Mouse (Mus musculus): Measurements from ENCODE around the gene Cebpz. TPM values are rescaled to one million over a fixed set of nuclear protein-coding genes. Genes with fewer than 3 reads are reported as not detected.

Gene Cebpz
- polyA plus RNA-seq, 1 experiment from 2014 or later = 68.7 TPM

DNA sequence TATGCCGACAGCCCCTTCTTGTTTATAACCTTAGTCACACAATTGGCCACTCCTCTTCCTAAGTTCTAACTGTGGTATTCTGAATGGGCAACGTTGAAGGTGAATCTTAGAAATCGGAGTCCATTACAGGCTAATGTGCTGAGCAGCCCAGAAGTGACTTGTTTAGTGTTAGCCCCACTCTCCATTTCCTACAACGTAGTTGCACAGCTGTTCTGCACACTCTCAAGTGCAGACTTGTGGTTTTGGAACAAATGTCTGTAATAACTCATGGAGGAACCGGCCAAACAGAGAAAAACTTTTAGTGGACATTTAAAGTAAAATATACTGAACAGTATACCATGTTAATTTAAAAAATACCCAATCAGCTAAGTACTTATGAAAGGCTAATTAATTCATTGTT is 15.2 kb upstream of the Cebpz start:
- no peaks in the 10 kb centered on the region for H3K4me1 ChIP-seq (ENCODE audit: control insufficient read depth, insufficient read depth, low read length)
- H3K4me3 ChIP-seq (ENCODE audit: low read depth, low read length) = no peak overlapping the region
- peaks cover 12% of the 10 kb centered on the region for H3K36me3 ChIP-seq (ENCODE audit: control insufficient read depth, insufficient read depth, low read length)
- no peak overlapping the region for H3K4me2 ChIP-seq (ENCODE audit: low read depth, severe bottlenecking)
- H3K27ac ChIP-seq (replicated peaks; ENCODE audit: low read depth, low read length) = no peak overlapping the region
- no peaks in the 10 kb centered on the region for H3K27me3 ChIP-seq (ENCODE audit: control insufficient read depth, insufficient read depth, low read length)
- no peak for ATAC-seq (ENCODE audit: insufficient number of reproducible peaks, low FRiP score, low TSS enrichment, low read depth)
- H3K9me3 ChIP-seq (ENCODE audit: control insufficient read depth, low read length) = no peaks in the 10 kb centered on the region
- no peak for DNase-seq (ENCODE audit: low spot score)
- H3K9ac ChIP-seq (ENCODE audit: low read length) = no peak overlapping the region
- 88% methylated on average over 5 of the region's 5 CpGs for WGBS

DNA sequence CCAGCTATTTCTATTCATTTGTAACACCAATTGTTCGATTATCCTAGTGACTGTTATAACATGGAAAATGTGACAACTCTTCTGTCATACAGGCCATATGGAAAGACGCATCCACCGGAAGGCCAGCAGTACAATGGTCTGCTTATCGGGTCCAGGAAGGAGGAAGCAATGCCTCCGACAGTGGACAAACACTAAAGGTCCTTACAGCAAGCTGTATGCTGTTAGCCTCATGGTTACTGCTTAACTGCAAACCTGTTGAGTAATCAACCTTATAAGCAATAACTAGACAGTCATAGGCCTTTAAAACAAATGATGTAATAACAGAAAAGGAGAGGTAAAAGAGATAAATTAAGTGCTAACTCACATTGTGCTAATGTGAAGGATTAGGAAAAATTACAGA is 14.4 kb upstream of the Cebpz start:
- H3K4me3 ChIP-seq (ENCODE audit: low read depth, low read length) = no peak overlapping the region
- H3K27me3 ChIP-seq (ENCODE audit: control insufficient read depth, insufficient read depth, low read length) = no peaks in the 10 kb centered on the region
- no peak for ATAC-seq (ENCODE audit: insufficient number of reproducible peaks, low FRiP score, low TSS enrichment, low read depth)
- H3K9me3 ChIP-seq (ENCODE audit: control insufficient read depth, low read length) = no peaks in the 10 kb centered on the region
- H3K36me3 ChIP-seq (ENCODE audit: control insufficient read depth, insufficient read depth, low read length) = peaks cover 12% of the 10 kb centered on the region
- no peak overlapping the region for H3K9ac ChIP-seq (ENCODE audit: low read length)
- no peaks in the 10 kb centered on the region for H3K4me1 ChIP-seq (ENCODE audit: control insufficient read depth, insufficient read depth, low read length)
- WGBS = 97% methylated on average over 5 of the region's 5 CpGs
- no peak for DNase-seq (ENCODE audit: low spot score)
- H3K27ac ChIP-seq (replicated peaks; ENCODE audit: low read depth, low read length) = no peak overlapping the region
- no peak overlapping the region for H3K4me2 ChIP-seq (ENCODE audit: low read depth, severe bottlenecking)

DNA sequence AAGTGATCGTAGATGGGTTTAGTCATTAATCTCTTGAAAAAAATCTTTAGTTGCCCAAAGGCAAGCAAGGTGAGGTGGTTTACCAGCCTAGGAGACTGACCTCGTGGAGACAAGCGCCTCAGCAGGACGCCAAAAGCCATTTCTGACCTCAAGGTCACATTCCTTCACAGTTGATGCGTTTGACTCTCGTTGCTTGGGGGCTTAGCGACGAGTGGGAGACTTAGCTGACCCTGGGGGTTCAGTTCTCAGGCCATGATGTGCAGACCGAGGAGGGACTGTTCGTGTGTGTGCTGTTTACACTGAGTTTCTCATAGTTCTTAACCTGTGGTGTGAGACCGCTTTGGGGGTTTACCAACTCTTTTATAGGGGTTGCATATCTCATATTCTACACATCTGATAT is 5.7 kb upstream of the Cebpz start:
- ATAC-seq (ENCODE audit: insufficient number of reproducible peaks, low FRiP score, low TSS enrichment, low read depth) (no peak), DNase-seq (ENCODE audit: low spot score) (no peak)
- Histone ChIP-seq H3K4me2 (ENCODE audit: low read depth, severe bottlenecking) (no peak overlapping the region), H3K9me3 (ENCODE audit: control insufficient read depth, low read length) (no peaks in the 10 kb centered on the region), H3K36me3 (ENCODE audit: control insufficient read depth, insufficient read depth, low read length) (no peaks in the 10 kb centered on the region), H3K9ac (ENCODE audit: low read length) (no peak overlapping the region), H3K4me1 (ENCODE audit: control insufficient read depth, insufficient read depth, low read length) (no peaks in the 10 kb centered on the region), H3K27me3 (ENCODE audit: control insufficient read depth, insufficient read depth, low read length) (no peaks in the 10 kb centered on the region), H3K4me3 (ENCODE audit: low read depth, low read length) (no peak overlapping the region), H3K27ac (replicated peaks; ENCODE audit: low read depth, low read length) (no peak overlapping the region)
- WGBS = 56% methylated on average over 11 of the region's 11 CpGs

DNA sequence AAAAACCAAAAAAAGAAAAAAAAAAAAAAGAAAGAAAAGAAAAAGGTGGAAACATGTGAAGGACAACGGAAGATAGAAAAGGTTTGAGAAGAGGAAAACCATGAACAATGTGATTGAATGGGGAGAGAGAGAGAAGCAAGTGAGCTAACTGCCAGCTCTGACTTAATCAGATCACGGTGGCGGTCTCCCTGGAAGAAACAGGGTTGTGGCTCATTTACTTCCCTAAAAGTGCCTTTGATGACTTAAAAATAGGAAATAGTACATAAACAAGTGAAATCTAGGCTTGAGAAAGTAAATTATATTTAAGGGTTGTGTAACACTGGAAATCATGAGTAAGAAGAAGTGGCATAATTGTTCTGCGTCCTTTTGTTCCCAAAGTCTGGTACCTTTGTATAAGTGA is 2.1 kb upstream of the Cebpz start:
- H3K4me2 ChIP-seq (ENCODE audit: low read depth, severe bottlenecking) = no peak overlapping the region
- no peak overlapping the region for H3K9ac ChIP-seq (ENCODE audit: low read length)
- H3K27me3 ChIP-seq (ENCODE audit: control insufficient read depth, insufficient read depth, low read length) = no peaks in the 10 kb centered on the region
- H3K36me3 ChIP-seq (ENCODE audit: control insufficient read depth, insufficient read depth, low read length) = peaks cover 8% of the 10 kb centered on the region
- WGBS = 94% methylated on average over 4 of the region's 4 CpGs
- ATAC-seq (ENCODE audit: insufficient number of reproducible peaks, low FRiP score, low TSS enrichment, low read depth) (no peak), DNase-seq (ENCODE audit: low spot score) (no peak)
- H3K4me3 ChIP-seq (ENCODE audit: low read depth, low read length) = no peak overlapping the region
- H3K27ac ChIP-seq (replicated peaks; ENCODE audit: low read depth, low read length) = no peak overlapping the region
- no peaks in the 10 kb centered on the region for H3K9me3 ChIP-seq (ENCODE audit: control insufficient read depth, low read length)
- H3K4me1 ChIP-seq (ENCODE audit: control insufficient read depth, insufficient read depth, low read length) = no peaks in the 10 kb centered on the region

DNA sequence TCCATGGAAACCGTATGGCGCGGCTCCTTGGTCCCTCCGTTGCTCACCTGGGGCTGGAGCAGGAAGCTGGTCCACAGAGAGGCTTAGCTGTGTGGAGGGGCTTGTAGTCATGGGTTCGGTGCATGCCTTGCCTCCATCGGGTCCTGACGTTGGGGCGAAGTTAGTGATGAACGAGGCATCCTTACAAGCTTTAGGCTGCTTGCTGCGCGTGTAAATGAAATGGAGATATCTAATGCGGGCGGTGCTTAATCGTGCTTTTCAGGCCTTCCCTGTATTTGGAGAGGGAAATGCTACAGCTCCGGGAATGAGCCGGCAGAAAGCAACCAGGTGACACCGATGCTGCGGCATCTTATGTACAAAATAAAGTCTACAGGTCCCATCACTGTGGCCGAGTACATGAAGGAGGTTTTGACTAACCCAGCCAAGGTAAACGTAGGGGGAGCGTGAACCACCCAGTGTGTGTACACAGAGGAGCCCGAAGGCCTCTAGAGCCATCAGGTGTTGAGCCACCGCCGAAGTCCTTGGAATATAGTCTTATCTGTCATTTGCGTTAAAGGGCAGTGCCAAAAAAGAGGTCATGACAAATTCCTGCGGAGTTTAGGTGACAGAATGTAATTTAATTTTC is 475 bp upstream of the Cebpz start:
- Histone ChIP-seq H3K27ac (replicated peaks; ENCODE audit: low read depth, low read length) (no peak overlapping the region), H3K4me1 (ENCODE audit: control insufficient read depth, insufficient read depth, low read length) (no peaks in the 10 kb centered on the region), H3K9me3 (ENCODE audit: control insufficient read depth, low read length) (no peaks in the 10 kb centered on the region), H3K9ac (ENCODE audit: low read length) (peak overlapping the region; percentile 51), H3K4me3 (ENCODE audit: low read depth, low read length) (peak overlapping the region; percentile 90), H3K36me3 (ENCODE audit: control insufficient read depth, insufficient read depth, low read length) (peaks cover 13% of the 10 kb centered on the region), H3K27me3 (ENCODE audit: control insufficient read depth, insufficient read depth, low read length) (no peaks in the 10 kb centered on the region), H3K4me2 (ENCODE audit: low read depth, severe bottlenecking) (peak overlapping the region; percentile 61)
- DNase-seq (ENCODE audit: low spot score) (peak; percentile 24), ATAC-seq (ENCODE audit: insufficient number of reproducible peaks, low FRiP score, low TSS enrichment, low read depth) (peak; percentile 50; the same call in 1 of the 2 replicates)
- 10% methylated on average over 26 of the region's 26 CpGs for WGBS

DNA sequence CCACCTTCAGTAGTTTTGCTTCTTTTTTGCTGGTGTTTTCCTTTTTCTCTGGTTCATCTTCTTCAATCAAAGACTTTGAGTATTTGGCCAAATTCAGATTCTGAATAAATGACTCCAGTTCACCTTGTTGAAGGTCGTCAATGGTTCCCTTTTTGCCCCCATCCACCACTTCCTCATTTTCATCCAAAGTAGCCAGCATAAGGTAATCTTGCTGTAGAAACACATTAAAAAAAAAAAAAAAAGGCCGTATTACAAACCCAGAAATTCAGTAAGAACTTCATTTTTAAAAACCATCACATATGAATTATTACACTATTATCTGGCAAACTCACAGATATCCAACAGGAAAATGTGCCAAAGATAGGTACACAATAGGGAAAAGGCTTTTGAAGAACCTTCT is 1.0 kb downstream of the Cebpz start:
- 84% methylated on average over 2 of the region's 2 CpGs for WGBS

DNA sequence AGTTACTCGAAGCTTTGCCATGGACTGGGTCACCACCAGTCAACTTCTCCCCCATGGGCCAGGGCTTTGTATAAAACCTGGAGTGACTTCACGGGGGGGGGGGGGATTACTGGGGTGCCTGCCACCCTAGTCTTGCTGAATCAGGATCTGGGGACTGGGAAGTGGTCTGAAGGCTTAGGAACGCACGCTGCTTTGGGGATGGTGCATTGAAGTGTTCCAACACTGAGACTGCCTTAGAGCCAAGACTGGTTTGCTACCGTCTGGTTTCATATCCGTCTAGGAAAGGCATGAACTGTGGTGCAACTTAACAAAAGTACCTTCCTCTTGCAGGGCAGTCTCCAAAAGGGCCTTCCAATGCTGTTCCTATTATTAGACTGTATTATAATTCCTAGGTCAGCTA is 19.2 kb downstream of the Cebpz start:
- peaks cover 9% of the 10 kb centered on the region; the same call in 1 of the 2 replicates for H3K36me3 ChIP-seq (ENCODE audit: control insufficient read depth, insufficient read depth, low read length)
- DNase-seq (ENCODE audit: low spot score) (no peak), ATAC-seq (ENCODE audit: insufficient number of reproducible peaks, low FRiP score, low TSS enrichment, low read depth) (no peak)
- H3K4me3 ChIP-seq (ENCODE audit: low read depth, low read length) = no peak overlapping the region
- H3K4me1 ChIP-seq (ENCODE audit: control insufficient read depth, insufficient read depth, low read length) = no peaks in the 10 kb centered on the region
- no peaks in the 10 kb centered on the region for H3K27me3 ChIP-seq (ENCODE audit: control insufficient read depth, insufficient read depth, low read length)
- H3K4me2 ChIP-seq (ENCODE audit: low read depth, severe bottlenecking) = no peak overlapping the region; the same call in 1 of the 2 replicates
- H3K27ac ChIP-seq (replicated peaks; ENCODE audit: low read depth, low read length) = no peak overlapping the region
- H3K9me3 ChIP-seq (ENCODE audit: control insufficient read depth, low read length) = no peaks in the 10 kb centered on the region
- 54% methylated on average over 6 of the region's 6 CpGs for WGBS
- no peak overlapping the region for H3K9ac ChIP-seq (ENCODE audit: low read length)

More for the DNA sequence above, 1.0 kb downstream of the Cebpz start:
- Histone ChIP-seq H3K9ac (ENCODE audit: low read length) (peak overlapping the region; percentile 72; the same call in 1 of the 2 replicates), H3K36me3 (ENCODE audit: control insufficient read depth, insufficient read depth, low read length) (peaks cover 17% of the 10 kb centered on the region), H3K4me1 (ENCODE audit: control insufficient read depth, insufficient read depth, low read length) (no peaks in the 10 kb centered on the region), H3K27me3 (ENCODE audit: control insufficient read depth, insufficient read depth, low read length) (no peaks in the 10 kb centered on the region), H3K9me3 (ENCODE audit: control insufficient read depth, low read length) (no peaks in the 10 kb centered on the region), H3K4me2 (ENCODE audit: low read depth, severe bottlenecking) (peak overlapping the region; percentile 61), H3K27ac (replicated peaks; ENCODE audit: low read depth, low read length) (no peak overlapping the region), H3K4me3 (ENCODE audit: low read depth, low read length) (peak overlapping the region; percentile 90)
- DNase-seq (ENCODE audit: low spot score) (no peak), ATAC-seq (ENCODE audit: insufficient number of reproducible peaks, low FRiP score, low TSS enrichment, low read depth) (no peak)

DNA sequence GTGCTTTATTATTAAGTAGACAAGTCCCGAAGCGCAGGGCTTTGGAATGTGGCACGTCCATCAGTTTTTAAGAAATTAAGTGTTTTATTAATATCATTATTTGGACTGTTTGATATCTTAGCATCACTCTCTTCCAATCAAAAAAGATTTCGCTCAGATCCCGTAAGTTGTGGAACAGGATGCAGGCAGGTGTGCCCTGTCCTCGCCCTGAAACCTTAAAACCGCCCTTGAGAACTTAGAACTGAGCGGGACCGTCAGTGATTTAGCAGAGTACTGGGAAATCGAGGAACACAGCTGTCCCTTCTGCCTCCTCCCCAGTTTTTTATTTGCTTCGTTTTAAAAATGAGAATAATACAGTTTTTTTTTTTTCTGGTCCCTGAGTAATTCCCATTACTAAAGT is 20.0 kb downstream of the Cebpz start:
- Histone ChIP-seq H3K4me1 (ENCODE audit: control insufficient read depth, insufficient read depth, low read length) (no peaks in the 10 kb centered on the region), H3K4me3 (ENCODE audit: low read depth, low read length) (peak overlapping the region; percentile 56), H3K27ac (replicated peaks; ENCODE audit: low read depth, low read length) (peak overlapping the region; percentile 75; the same call in 1 of the 2 replicates), H3K36me3 (ENCODE audit: control insufficient read depth, insufficient read depth, low read length) (peaks cover 9% of the 10 kb centered on the region; the same call in 1 of the 2 replicates), H3K4me2 (ENCODE audit: low read depth, severe bottlenecking) (peak overlapping the region; percentile 72), H3K9ac (ENCODE audit: low read length) (peak overlapping the region; percentile 77), H3K9me3 (ENCODE audit: control insufficient read depth, low read length) (no peaks in the 10 kb centered on the region), H3K27me3 (ENCODE audit: control insufficient read depth, insufficient read depth, low read length) (no peaks in the 10 kb centered on the region)
- 3% methylated on average over 11 of the region's 11 CpGs for WGBS
- DNase-seq (ENCODE audit: low spot score) = no peak
- peak; percentile 48 for ATAC-seq (ENCODE audit: insufficient number of reproducible peaks, low FRiP score, low TSS enrichment, low read depth)

DNA sequence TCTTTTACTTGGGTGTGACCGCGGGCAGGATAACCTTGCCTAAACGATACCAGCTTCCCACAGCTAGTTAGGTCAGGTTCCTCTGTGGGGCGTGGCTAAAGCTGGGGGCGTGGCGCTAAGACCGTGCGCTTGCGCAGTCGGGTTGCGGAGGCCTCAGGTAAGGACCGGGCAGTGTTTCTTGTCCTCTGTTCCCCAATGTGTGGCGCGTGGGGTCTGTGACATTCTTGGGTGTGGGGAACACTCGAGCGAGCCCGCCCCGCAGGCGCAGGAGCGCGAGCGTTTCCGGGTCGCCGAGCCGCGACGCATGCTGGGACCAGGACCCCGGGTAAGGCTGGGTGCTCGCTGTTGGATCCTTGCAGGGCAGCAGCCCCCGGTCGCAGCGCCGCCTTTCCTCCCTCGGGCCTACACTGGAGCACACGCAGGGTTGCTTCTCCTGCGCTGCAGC is 20.5 kb downstream of the Cebpz start, which contains the start of gene Cebpzos:
Gene Cebpzos (plus strand): TSS at position 132 of the 445 bp plus-strand sequence.
- Histone ChIP-seq H3K9ac (ENCODE audit: low read length) (peak within 1 kb of the TSS; percentile 77), H3K27ac (replicated peaks; ENCODE audit: low read depth, low read length) (peak within 1 kb of the TSS; percentile 75), H3K4me3 (ENCODE audit: low read depth, low read length) (peak within 1 kb of the TSS; percentile 56), H3K36me3 (ENCODE audit: control insufficient read depth, insufficient read depth, low read length) (peaks cover 6% of the 10 kb centered on the region; the same call in 1 of the 2 replicates), H3K9me3 (ENCODE audit: control insufficient read depth, low read length) (no peaks in the 10 kb centered on the region), H3K4me2 (ENCODE audit: low read depth, severe bottlenecking) (peak within 1 kb of the TSS; percentile 72), H3K4me1 (ENCODE audit: control insufficient read depth, insufficient read depth, low read length) (no peaks in the 10 kb centered on the region), H3K27me3 (ENCODE audit: control insufficient read depth, insufficient read depth, low read length) (no peaks in the 10 kb centered on the region)
- DNase-seq (ENCODE audit: low spot score) = peak; percentile 93
- ATAC-seq (ENCODE audit: insufficient number of reproducible peaks, low FRiP score, low TSS enrichment, low read depth) = peak; percentile 94
- under 1% methylated on average over 37 of the region's 37 CpGs for WGBS

Data from limb, embryonic 11.5 days (tissue).